Mouse (Mus musculus): ENCODE results near the gene Prss53.

GRCm38 (mm10) chr7:127841340-127842000 is 49.3 kb downstream of the Prss53 start:
- TF ChIP-seq EP300 (IDR thresholded peaks at IDR 0.05; ENCODE audit: low read depth) (peak; percentile 59; the same call in 1 of the 2 replicates), CTCF (IDR thresholded peaks at IDR 0.05; ENCODE audit: low read depth) (0 out of 2 replicates have a peak, but pooled peaks have one; percentile 3)

Measured in heart, postnatal 0 days (tissue).